Comparison of ENCODE assay signal across 24 mouse cellular contexts in the genomic region with DNA sequence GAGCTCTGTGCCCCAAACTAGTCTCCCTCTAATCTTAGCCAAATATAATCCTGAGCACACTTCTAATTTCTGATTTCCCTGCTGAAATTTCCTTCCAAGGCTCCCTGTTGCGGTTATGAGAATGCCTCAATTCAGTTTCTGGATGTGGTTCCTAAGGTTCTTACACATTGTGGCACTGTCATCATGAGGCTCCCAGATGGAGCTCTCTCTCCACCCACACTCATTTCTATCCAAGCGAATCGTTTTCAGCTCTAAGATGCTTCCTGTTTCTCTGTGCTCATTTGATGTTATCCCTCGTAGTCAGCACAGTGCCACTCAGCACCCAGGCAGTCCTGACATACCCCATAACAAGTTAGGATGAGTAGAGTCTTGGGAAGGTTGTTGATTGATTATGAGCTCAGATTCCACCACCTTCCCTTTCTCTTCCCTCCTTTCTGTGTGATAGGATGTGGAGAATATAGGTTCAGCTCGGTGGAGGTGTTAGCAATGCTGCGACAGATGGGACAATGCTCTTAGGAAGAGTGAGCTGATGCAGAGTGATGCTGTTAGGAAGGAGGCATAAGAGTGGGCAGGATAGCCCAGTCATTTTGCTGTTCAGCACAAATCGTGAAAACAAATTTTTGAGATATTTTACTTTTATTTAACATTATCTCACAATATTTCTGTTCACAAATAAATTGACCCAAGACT.
DNase-seq lines count a peak whose midpoint lies in the region.
"Had no signal": no experiment of that assay in that cellular context is flagged by ENCODE, and none has a peak within 500 bp of the region (broad histone marks: within the 10 kb centered on the region; RNA-seq: fewer than 3 reads in every experiment).

No protein-coding gene starts in this region.

- no peaks in the 10 kb centered on the region for H3K36me3 ChIP-seq in heart, embryonic 10.5 days
- H3K36me3 ChIP-seq: embryonic facial prominence, embryonic 15.5 days; hindbrain, embryonic 15.5 days; limb, embryonic 10.5 days; liver, embryonic 15.5 days had no signal

- DNase-seq in left cerebral cortex, adult 11 months (ENCODE audit: low spot score) = peak; percentile 3
- DNase-seq in left cerebral cortex, postnatal 4 days = no peak
- DNase-seq in frontal cortex, postnatal 36 days (ENCODE audit: low spot score in 2 of 2) = peak; percentile 21 to 43
- DNase-seq in layer of hippocampus, adult 9-11 months = peak; percentile 57
- peak; percentile 19 to 79 for DNase-seq in left cerebral cortex, postnatal 25 days (ENCODE audit: low spot score in 2 of 2)
- DNase-seq in heart, embryonic 10.5 days (ENCODE audit: low spot score) = no peak
- DNase-seq in adrenal gland, adult 2 months = no peak
- no peak for DNase-seq in adrenal gland, postnatal 36 days
- DNase-seq: adrenal gland, postnatal 14 days; B cell, adult 2 months; cerebellum, adult 9-10 months; gastrocnemius, postnatal 36 days; heart, adult 2 months; heart, postnatal 4 days; kidney, adult 8-10 months; kidney, postnatal 10 days; liver; lung, postnatal 4 days; thymus, postnatal 14 days had no signal

- H3K9me3 ChIP-seq in heart, embryonic 10.5 days = no peaks in the 10 kb centered on the region
- H3K9me3 ChIP-seq: embryonic facial prominence, embryonic 15.5 days; hindbrain, embryonic 15.5 days; limb, embryonic 10.5 days; liver, embryonic 15.5 days had no signal

- H3K4me3 ChIP-seq in heart, embryonic 10.5 days = no peak overlapping the region
- H3K4me3 ChIP-seq: embryonic facial prominence, embryonic 15.5 days; heart, adult 2 months; hindbrain, embryonic 15.5 days; limb, embryonic 10.5 days; liver, embryonic 15.5 days; myocyte had no signal

- no peaks in the 10 kb centered on the region for H3K4me1 ChIP-seq in heart, embryonic 10.5 days
- H3K4me1 ChIP-seq: embryonic facial prominence, embryonic 15.5 days; hindbrain, embryonic 15.5 days; limb, embryonic 10.5 days; liver, embryonic 15.5 days had no signal

- intact Hi-C loops in left cerebral cortex, postnatal 4 days (cut with DNase I) = no loop called here
- intact Hi-C loops in left cerebral cortex, postnatal 25 days (cut with DNase I) = loop anchor here (2.0 to 10.0 kb wide), 2 partner anchors 169 to 811 kb away; partner anchors contain the start of gene Zeb2

- no peak overlapping the region for H3K27ac ChIP-seq in heart, embryonic 10.5 days
- H3K27ac ChIP-seq: embryonic facial prominence, embryonic 15.5 days; heart, adult 2 months; hindbrain, embryonic 15.5 days; limb, embryonic 10.5 days; liver, embryonic 15.5 days had no signal

- H3K27me3 ChIP-seq in heart, embryonic 10.5 days (ENCODE audit: insufficient read depth, poor library complexity, severe bottlenecking) = no peaks in the 10 kb centered on the region
- H3K27me3 ChIP-seq: embryonic facial prominence, embryonic 15.5 days; hindbrain, embryonic 15.5 days; liver, embryonic 15.5 days had no signal

- WGBS in heart, embryonic 10.5 days = 78% methylated on average over 7 of the region's 7 CpGs

Comparison
In these comparisons a context has a peak if more than half of its experiments do, and no peak if none do; other contexts are left out.
1. DNase-seq: peak in left cerebral cortex, adult 11 months (single experiment), frontal cortex, postnatal 36 days (2 of 2), layer of hippocampus, adult 9-11 months (single experiment) and left cerebral cortex, postnatal 25 days (2 of 2); none in left cerebral cortex, postnatal 4 days (single experiment), heart, embryonic 10.5 days (single experiment), adrenal gland, adult 2 months (single experiment) and adrenal gland, postnatal 36 days (0 of 2).